Mouse (Mus musculus) forebrain, embryonic 12.5 days (tissue): Measurements from ENCODE around the gene C2cd4d. TPM values are rescaled to one million over a fixed set of nuclear protein-coding genes. Genes with fewer than 3 reads are reported as not detected.

ENCODE experiments used
- ATAC-seq: fragments of 200-750 bp; cut with Nextera tagmentation; 2 replicates; pipeline ENCODE4 v1.8.0; 2017; ENCODE audit warnings: moderate TSS enrichment; ENCODE audit not compliant: low FRiP score
- H3K27ac ChIP-seq: fragments of 300-500 bp; sonication (generic); 2 replicates; pipeline ENCODE4 v1.5.1; 2016; ENCODE audit warnings: mild to moderate bottlenecking
- H3K27me3 ChIP-seq: fragments of 300-500 bp; sonication (generic); 2 replicates; pipeline ENCODE4 v1.6.1; 2016; ENCODE audit warnings: mild to moderate bottlenecking
- H3K36me3 ChIP-seq: fragments of 300-500 bp; sonication (generic); replicated peaks from 2 replicates; pipeline ENCODE4 v1.6.1; 2016; ENCODE audit warnings: mild to moderate bottlenecking
- H3K4me1 ChIP-seq: fragments of 300-500 bp; sonication (generic); 2 replicates; pipeline ENCODE4 v1.6.1; 2016
- H3K4me2 ChIP-seq: fragments of 300-500 bp; sonication (generic); 2 replicates; pipeline ENCODE4 v1.6.1; 2016; ENCODE audit warnings: mild to moderate bottlenecking, moderate library complexity
- H3K4me3 ChIP-seq: fragments of 300-500 bp; sonication (generic); replicated peaks from 2 replicates; pipeline ENCODE4 v1.5.1; 2016; ENCODE audit warnings: mild to moderate bottlenecking
- H3K9ac ChIP-seq: fragments of 300-500 bp; sonication (generic); 2 replicates; pipeline ENCODE4 v1.6.1; 2016; ENCODE audit warnings: mild to moderate bottlenecking
- H3K9me3 ChIP-seq: fragments of 300-500 bp; sonication (generic); 2 replicates; pipeline ENCODE4 v1.6.1; 2016
- WGBS: fragments of 180-500 bp; shearing (Covaris S2); methylation state at CpG from one replicate; pipeline ENCODE4 v1.1.7; 2016; 5-methylcytosine and 5-hydroxymethylcytosine counted together
- polyA plus RNA-seq: library from polyadenylated mRNA; unstranded; fragments of >200 nt; fragmentation: Nextera tagmentation; extraction: Ambion mirVana; gene quantifications from 2 replicates; pipeline ENCODE4 v1.2.1, GENCODE M21; 2016

Gene C2cd4d
- polyA plus RNA-seq, 1 experiment from 2014 or later: 0.87 TPM

- 23% methylated on average over 13 of the region's 13 CpGs for WGBS
- Histone ChIP-seq H3K36me3 (no peaks in the 10 kb centered on the region), H3K4me3 (no peak overlapping the region), H3K9ac (no peak overlapping the region), H3K9me3 (no peaks in the 10 kb centered on the region), H3K4me1 (peaks cover 23% of the 10 kb centered on the region), H3K4me2 (no peak overlapping the region), H3K27me3 (peaks cover 28% of the 10 kb centered on the region; the same call in 1 of the 2 replicates), H3K27ac (no peak overlapping the region)
- no peak for ATAC-seq
These were observed 15.0 kb downstream of the C2cd4d start for GRCm38 (mm10) chr3:94377028-94377923.

- Histone ChIP-seq H3K9me3 (no peaks in the 10 kb centered on the region), H3K27me3 (peaks cover 20% of the 10 kb centered on the region; the same call in 1 of the 2 replicates), H3K36me3 (no peaks in the 10 kb centered on the region), H3K4me2 (no peak overlapping the region), H3K4me1 (peaks cover 5% of the 10 kb centered on the region; the same call in 1 of the 2 replicates), H3K9ac (peak overlapping the region; percentile 4; the same call in 1 of the 2 replicates), H3K4me3 (no peak overlapping the region), H3K27ac (no peak overlapping the region)
- 26% methylated on average over 9 of the region's 9 CpGs for WGBS
- ATAC-seq: no peak
These were observed 17.7 kb downstream of the C2cd4d start for GRCm38 (mm10) chr3:94379831-94380510.

GRCm38 (mm10) chr3:94382308-94382707 is 20.1 kb downstream of the C2cd4d start:
- Histone ChIP-seq H3K4me1 (peaks cover 5% of the 10 kb centered on the region; the same call in 1 of the 2 replicates), H3K9ac (no peak overlapping the region), H3K27ac (no peak overlapping the region), H3K36me3 (no peaks in the 10 kb centered on the region), H3K9me3 (no peaks in the 10 kb centered on the region), H3K27me3 (0 out of 2 replicates have a peak, but pooled peaks cover 2% of the 10 kb centered on the region), H3K4me2 (no peak overlapping the region), H3K4me3 (no peak overlapping the region)
- WGBS: 79% methylated on average over 5 of the region's 5 CpGs
- ATAC-seq: no peak

GRCm38 (mm10) chr3:94383476-94383875 is 21.2 kb downstream of the C2cd4d start:
- H3K4me1 ChIP-seq: peaks cover 5% of the 10 kb centered on the region; the same call in 1 of the 2 replicates
- H3K4me3 ChIP-seq: no peak overlapping the region
- H3K27me3 ChIP-seq: no peaks in the 10 kb centered on the region
- no peaks in the 10 kb centered on the region for H3K36me3 ChIP-seq
- ATAC-seq: no peak
- no peak overlapping the region for H3K27ac ChIP-seq
- no peak overlapping the region for H3K4me2 ChIP-seq
- H3K9ac ChIP-seq: no peak overlapping the region
- no peaks in the 10 kb centered on the region for H3K9me3 ChIP-seq
- 73% methylated on average over 3 of the region's 3 CpGs for WGBS

- no peaks in the 10 kb centered on the region for H3K9me3 ChIP-seq
- no peak for ATAC-seq
- 73% methylated on average over 4 of the region's 4 CpGs for WGBS
- H3K4me2 ChIP-seq: no peak overlapping the region
- no peaks in the 10 kb centered on the region for H3K27me3 ChIP-seq
- no peaks in the 10 kb centered on the region for H3K4me1 ChIP-seq
- no peak overlapping the region for H3K4me3 ChIP-seq
- H3K27ac ChIP-seq: no peak overlapping the region
- H3K9ac ChIP-seq: no peak overlapping the region
- H3K36me3 ChIP-seq: no peaks in the 10 kb centered on the region
These were observed 24.4 kb downstream of the C2cd4d start for GRCm38 (mm10) chr3:94386671-94387070.

- Histone ChIP-seq H3K4me1 (no peaks in the 10 kb centered on the region), H3K4me3 (no peak overlapping the region), H3K9ac (no peak overlapping the region), H3K27ac (no peak overlapping the region), H3K27me3 (no peaks in the 10 kb centered on the region), H3K36me3 (no peaks in the 10 kb centered on the region), H3K4me2 (no peak overlapping the region), H3K9me3 (no peaks in the 10 kb centered on the region)
- no peak for ATAC-seq
- 93% methylated on average over 10 of the region's 10 CpGs for WGBS
These were observed 25.2 kb downstream of the C2cd4d start for GRCm38 (mm10) chr3:94387391-94387790.

- Histone ChIP-seq H3K9me3 (no peaks in the 10 kb centered on the region), H3K4me1 (no peaks in the 10 kb centered on the region), H3K9ac (no peak overlapping the region), H3K4me3 (no peak overlapping the region), H3K36me3 (no peaks in the 10 kb centered on the region), H3K27me3 (no peaks in the 10 kb centered on the region), H3K4me2 (no peak overlapping the region), H3K27ac (no peak overlapping the region)
- no peak for ATAC-seq
- WGBS: 84% methylated on average over 5 of the region's 5 CpGs
These were observed 25.8 kb downstream of the C2cd4d start for GRCm38 (mm10) chr3:94388047-94388446.

GRCm38 (mm10) chr3:94389420-94389819 is 27.2 kb downstream of the C2cd4d start:
- Histone ChIP-seq H3K27ac (no peak overlapping the region), H3K4me1 (no peaks in the 10 kb centered on the region), H3K9ac (no peak overlapping the region), H3K9me3 (no peaks in the 10 kb centered on the region), H3K36me3 (no peaks in the 10 kb centered on the region), H3K4me2 (no peak overlapping the region), H3K4me3 (no peak overlapping the region), H3K27me3 (no peaks in the 10 kb centered on the region)
- 97% methylated on average over 16 of the region's 16 CpGs for WGBS
- ATAC-seq: no peak

GRCm38 (mm10) chr3:94391001-94391400 is 28.8 kb downstream of the C2cd4d start:
- Histone ChIP-seq H3K27me3 (no peaks in the 10 kb centered on the region), H3K9me3 (no peaks in the 10 kb centered on the region), H3K9ac (no peak overlapping the region), H3K4me3 (no peak overlapping the region), H3K4me1 (no peaks in the 10 kb centered on the region), H3K4me2 (no peak overlapping the region), H3K36me3 (no peaks in the 10 kb centered on the region), H3K27ac (no peak overlapping the region)
- ATAC-seq: no peak
- WGBS: 91% methylated on average over 5 of the region's 5 CpGs

GRCm38 (mm10) chr3:94392128-94392527 is 29.9 kb downstream of the C2cd4d start:
- no peak overlapping the region for H3K27ac ChIP-seq
- H3K27me3 ChIP-seq: peaks cover 4% of the 10 kb centered on the region
- H3K4me1 ChIP-seq: no peaks in the 10 kb centered on the region
- H3K9me3 ChIP-seq: no peaks in the 10 kb centered on the region
- no peak for ATAC-seq
- no peaks in the 10 kb centered on the region for H3K36me3 ChIP-seq
- no peak overlapping the region for H3K9ac ChIP-seq
- H3K4me2 ChIP-seq: no peak overlapping the region
- no peak overlapping the region for H3K4me3 ChIP-seq
- WGBS: 88% methylated on average over 2 of the region's 2 CpGs

GRCm38 (mm10) chr3:94393049-94393448 is 30.8 kb downstream of the C2cd4d start:
- no peak overlapping the region for H3K4me2 ChIP-seq
- H3K27me3 ChIP-seq: peaks cover 13% of the 10 kb centered on the region
- WGBS: 72% methylated on average over 4 of the region's 4 CpGs
- H3K4me3 ChIP-seq: no peak overlapping the region
- H3K9ac ChIP-seq: no peak overlapping the region
- H3K27ac ChIP-seq: no peak overlapping the region
- no peaks in the 10 kb centered on the region for H3K4me1 ChIP-seq
- no peak for ATAC-seq
- no peaks in the 10 kb centered on the region for H3K9me3 ChIP-seq
- no peaks in the 10 kb centered on the region for H3K36me3 ChIP-seq

GRCm38 (mm10) chr3:94396336-94396735 is 34.1 kb downstream of the C2cd4d start:
- Histone ChIP-seq H3K9ac (no peak overlapping the region), H3K27ac (no peak overlapping the region), H3K27me3 (peaks cover 26% of the 10 kb centered on the region), H3K4me1 (peaks cover 17% of the 10 kb centered on the region), H3K4me3 (no peak overlapping the region), H3K9me3 (no peaks in the 10 kb centered on the region), H3K4me2 (no peak overlapping the region), H3K36me3 (no peaks in the 10 kb centered on the region)
- WGBS: 71% methylated on average over 1 of the region's 1 CpGs
- no peak for ATAC-seq
